Mouse (Mus musculus) testis, postnatal 14 days (tissue): ENCODE measurements at regions not wholly inside any gene's neighbourhood (a gene's known extent, or its start where the extent isn't known, plus 50 kb on each side); places are given as distances from the start of the nearest gene placed in this dataset.

ENCODE experiments used
- DNase-seq: peaks from one replicate; pipeline ENCODE4 v3.0.0; 2021; ENCODE audit warnings: low spot score

DNA sequence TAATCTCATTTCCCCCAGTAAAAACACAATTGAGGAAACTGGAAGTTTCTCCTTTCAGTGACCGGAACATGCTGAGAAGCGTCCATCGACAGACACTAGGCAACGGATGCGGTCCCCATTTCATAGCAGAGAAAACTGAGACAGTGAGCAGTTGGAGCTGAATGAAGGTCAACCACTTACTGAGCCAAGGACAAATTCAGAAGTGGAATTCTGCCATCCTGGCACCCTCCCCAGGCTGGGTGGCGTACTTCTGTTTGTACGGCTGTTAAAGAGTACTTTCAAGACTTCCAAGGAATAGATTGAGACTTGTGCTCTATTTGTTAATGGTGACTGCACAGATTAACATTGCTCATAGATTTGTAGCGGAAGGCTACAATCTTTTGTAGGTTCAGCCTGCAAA, 54.2 kb upstream of the Bhlhe40 start:
- peak; percentile 24 for DNase-seq

DNA sequence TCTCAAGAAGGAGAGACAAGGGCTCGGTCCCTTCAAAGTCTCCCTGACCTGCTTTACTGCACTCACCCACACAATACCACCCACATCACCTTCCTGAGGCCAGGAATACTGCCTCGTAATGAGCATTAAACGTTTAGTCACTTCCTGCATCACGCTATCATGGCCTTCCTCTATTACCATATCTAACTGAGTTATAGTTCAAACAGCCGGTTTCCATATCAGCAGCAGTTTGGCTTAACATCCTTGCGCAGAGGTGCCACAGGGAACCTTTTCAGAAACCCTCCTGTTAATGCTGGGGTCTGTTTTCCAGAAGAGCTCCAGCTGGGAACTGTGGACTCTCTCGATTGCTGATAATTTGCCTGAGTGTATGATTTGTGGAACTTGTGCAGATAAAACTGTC, 52.1 kb upstream of the Bhlhe40 start:
- no peak for DNase-seq
